Mouse (Mus musculus): ENCODE measurements around the gene Sptbn4. TPM values are rescaled to one million over a fixed set of nuclear protein-coding genes. Genes with fewer than 3 reads are reported as not detected.

The Sptbn4 gene
- polyA plus RNA-seq, 1 experiment from 2014 or later: 1.2 TPM

GRCm38 (mm10) chr7:27309832-27310231, 137.7 kb downstream of the Sptbn4 start:
- WGBS: 32% methylated on average over 3 of the region's 3 CpGs
- peak overlapping the region; percentile 54; the same call in 1 of the 2 replicates for H3K4me2 ChIP-seq (replicated peaks)

GRCm38 (mm10) chr7:27308821-27309549, 138.5 kb downstream of the Sptbn4 start:
- Histone ChIP-seq H3K4me1 (peaks cover 9% of the 10 kb centered on the region; the same call in 1 of the 2 replicates), H3K27ac (no peak overlapping the region), H3K9ac (0 out of 2 replicates have a peak overlapping the region, but pooled peaks have one; percentile 35), H3K27me3 (replicated peaks) (peaks cover 18% of the 10 kb centered on the region), H3K9me3 (peaks cover 7% of the 10 kb centered on the region), H3K36me3 (no peaks in the 10 kb centered on the region), H3K4me3 (peak overlapping the region; percentile 25), H3K4me2 (replicated peaks) (peak overlapping the region; percentile 59)
- ATAC-seq (ENCODE audit: low FRiP score, low read depth): no peak
- WGBS: 10% methylated on average over 28 of the region's 28 CpGs

More at GRCm38 (mm10) chr7:27309832-27310231, 137.7 kb downstream of the Sptbn4 start:
- H3K4me3 ChIP-seq: no peak overlapping the region
- peaks cover 9% of the 10 kb centered on the region; the same call in 1 of the 2 replicates for H3K4me1 ChIP-seq
- no peak overlapping the region for H3K27ac ChIP-seq
- ATAC-seq (ENCODE audit: low FRiP score, low read depth): no peak
- H3K36me3 ChIP-seq: no peaks in the 10 kb centered on the region
- H3K9ac ChIP-seq: no peak overlapping the region
- H3K9me3 ChIP-seq: peaks cover 13% of the 10 kb centered on the region
- H3K27me3 ChIP-seq (replicated peaks): peaks cover 18% of the 10 kb centered on the region

- Histone ChIP-seq H3K4me3 (no peak overlapping the region), H3K36me3 (no peaks in the 10 kb centered on the region), H3K27ac (no peak overlapping the region), H3K27me3 (replicated peaks) (peaks cover 18% of the 10 kb centered on the region), H3K9me3 (no peaks in the 10 kb centered on the region), H3K9ac (no peak overlapping the region), H3K4me2 (replicated peaks) (no peak overlapping the region), H3K4me1 (peaks cover 9% of the 10 kb centered on the region; the same call in 1 of the 2 replicates)
- ATAC-seq (ENCODE audit: low FRiP score, low read depth): no peak
- 68% methylated on average over 9 of the region's 9 CpGs for WGBS
Observed at GRCm38 (mm10) chr7:27307551-27307950, 139.9 kb downstream of the Sptbn4 start.

Other genes starting within 250 kb of the Sptbn4 start
- gene Itpkc, start 219.0 kb downstream of the Sptbn4 start, polyA plus RNA-seq (2016; fragmentation: Nextera tagmentation; extraction: Ambion mirVana): 8.2 and 10.4 TPM in 2 replicates
- 19.5 and 20.5 TPM in 2 replicates for gene Coq8b, start 214.7 kb downstream of the Sptbn4 start, polyA plus RNA-seq (2016; fragmentation: Nextera tagmentation; extraction: Ambion mirVana)
- 62.3 and 67.8 TPM in 2 replicates for gene Numbl, start 189.3 kb downstream of the Sptbn4 start, polyA plus RNA-seq (2016; fragmentation: Nextera tagmentation; extraction: Ambion mirVana)
- gene Ltbp4, start 110.0 kb downstream of the Sptbn4 start, polyA plus RNA-seq (2016; fragmentation: Nextera tagmentation; extraction: Ambion mirVana): 6.1 and 9.9 TPM in 2 replicates
- gene Shkbp1, start 91.7 kb downstream of the Sptbn4 start, polyA plus RNA-seq (2016; fragmentation: Nextera tagmentation; extraction: Ambion mirVana): 68.6 and 68.9 TPM in 2 replicates
- 0.40 TPM in 1 of 2 replicates, not detected in the other for gene Gm20479, start 90.3 kb downstream of the Sptbn4 start, polyA plus RNA-seq (2016; fragmentation: Nextera tagmentation; extraction: Ambion mirVana)
- 21.6 and 23.0 TPM in 2 replicates for gene Blvrb, start 292 bp upstream of the Sptbn4 start, polyA plus RNA-seq (2016; fragmentation: Nextera tagmentation; extraction: Ambion mirVana)
- gene Sertad3, start 26.1 kb upstream of the Sptbn4 start, polyA plus RNA-seq (2016; fragmentation: Nextera tagmentation; extraction: Ambion mirVana): 20.5 and 22.2 TPM in 2 replicates
- 14.6 and 14.8 TPM in 2 replicates for gene Sertad1, start 39.2 kb upstream of the Sptbn4 start, polyA plus RNA-seq (2016; fragmentation: Nextera tagmentation; extraction: Ambion mirVana)
- gene Prx, start 51.6 kb upstream of the Sptbn4 start, polyA plus RNA-seq (2016; fragmentation: Nextera tagmentation; extraction: Ambion mirVana): 2.2 and 2.8 TPM in 2 replicates
- gene Hipk4, start 75.6 kb upstream of the Sptbn4 start, polyA plus RNA-seq (2016; fragmentation: Nextera tagmentation; extraction: Ambion mirVana): 0.44 and 0.54 TPM in 2 replicates
- gene Pld3, start 105.5 kb upstream of the Sptbn4 start, polyA plus RNA-seq (2016; fragmentation: Nextera tagmentation; extraction: Ambion mirVana): 90.8 and 91.3 TPM in 2 replicates
- 31.8 and 36.0 TPM in 2 replicates for gene 2310022A10Rik, start 105.5 kb upstream of the Sptbn4 start, polyA plus RNA-seq (2016; fragmentation: Nextera tagmentation; extraction: Ambion mirVana)
- gene Akt2, start 143.9 kb upstream of the Sptbn4 start, polyA plus RNA-seq (2016; fragmentation: Nextera tagmentation; extraction: Ambion mirVana): 74.8 and 78.2 TPM in 2 replicates
- 25.1 and 26.2 TPM in 2 replicates for gene Ttc9b, start 206.2 kb upstream of the Sptbn4 start, polyA plus RNA-seq (2016; fragmentation: Nextera tagmentation; extraction: Ambion mirVana)
- 21.1 and 22.2 TPM in 2 replicates for gene Map3k10, start 226.9 kb upstream of the Sptbn4 start, polyA plus RNA-seq (2016; fragmentation: Nextera tagmentation; extraction: Ambion mirVana)
- gene Zfp607b, start 241.7 kb upstream of the Sptbn4 start, polyA plus RNA-seq (2016; fragmentation: Nextera tagmentation; extraction: Ambion mirVana): 7.0 and 7.8 TPM in 2 replicates